Mouse (Mus musculus) liver, embryonic 16.5 days (tissue): Measurements from ENCODE around the gene Ccnl1. TPM values are rescaled to one million over a fixed set of nuclear protein-coding genes. Genes with fewer than 3 reads are reported as not detected.

Source experiments
- ATAC-seq: fragments of 200-750 bp; cut with Nextera tagmentation; 2 replicates; pipeline ENCODE4 v1.8.0; 2017; ENCODE audit warnings: low read depth, mild to moderate bottlenecking, moderate number of reproducible peaks, moderate library complexity
- H3K27ac ChIP-seq: fragments of 300-500 bp; sonication (generic); 2 replicates; pipeline ENCODE4 v1.5.1; 2014; ENCODE audit warnings: mild to moderate bottlenecking, low read length
- H3K27me3 ChIP-seq: fragments of 300-500 bp; sonication (generic); 2 replicates; pipeline ENCODE4 v1.6.1; 2014; ENCODE audit warnings: low read depth, low read length, mixed read lengths; ENCODE audit not compliant: control insufficient read depth, insufficient read depth
- H3K36me3 ChIP-seq: fragments of 300-500 bp; sonication (generic); 2 replicates; pipeline ENCODE4 v1.6.1; 2014; ENCODE audit warnings: mild to moderate bottlenecking; ENCODE audit not compliant: control insufficient read depth, insufficient read depth
- H3K4me1 ChIP-seq: fragments of 300-500 bp; sonication (generic); 2 replicates; pipeline ENCODE4 v1.6.1; 2014; ENCODE audit warnings: low read depth, low read length, mixed read lengths; ENCODE audit not compliant: control insufficient read depth
- H3K4me2 ChIP-seq: fragments of 300-500 bp; sonication (generic); 2 replicates; pipeline ENCODE4 v1.6.1; 2014; ENCODE audit warnings: low read depth, low read length, mixed read lengths
- H3K4me3 ChIP-seq: fragments of 300-500 bp; sonication (generic); 2 replicates; pipeline ENCODE4 v1.5.1; 2014; ENCODE audit warnings: low read depth, mild to moderate bottlenecking, low read length
- H3K9ac ChIP-seq: fragments of 300-500 bp; sonication (generic); 2 replicates; pipeline ENCODE4 v1.6.1; 2014; ENCODE audit warnings: low read depth, low read length
- H3K9me3 ChIP-seq: fragments of 300-500 bp; sonication (generic); replicated peaks from 2 replicates; pipeline ENCODE4 v1.6.1; 2016; ENCODE audit warnings: low read length; ENCODE audit not compliant: control insufficient read depth
- WGBS: fragments of 180-500 bp; shearing (Covaris S2); extraction: QIAGEN DNeasy Blood & Tissue Kit; methylation state at CpG from one replicate; pipeline ENCODE4 v1.1.7; 2014; ENCODE audit not compliant: insufficient replicate concordance; 5-methylcytosine and 5-hydroxymethylcytosine counted together
- polyA plus RNA-seq: library from polyadenylated mRNA; unstranded; fragments of >200 nt; fragmentation: Nextera tagmentation; extraction: Ambion mirVana; gene quantifications from 2 replicates; pipeline ENCODE4 v1.2.1, GENCODE M21; 2015

Gene Ccnl1
- polyA plus RNA-seq, 1 experiment from 2014 or later = 46.1 TPM

- no peaks in the 10 kb centered on the region for H3K27me3 ChIP-seq
- no peak overlapping the region for H3K4me2 ChIP-seq
- no peak overlapping the region for H3K27ac ChIP-seq
- H3K4me3 ChIP-seq = no peak overlapping the region
- WGBS = 72% methylated on average over 1 of the region's 1 CpGs
- H3K9ac ChIP-seq = no peak overlapping the region
- H3K9me3 ChIP-seq = no peaks in the 10 kb centered on the region
- no peaks in the 10 kb centered on the region for H3K36me3 ChIP-seq
- H3K4me1 ChIP-seq = no peaks in the 10 kb centered on the region
- no peak for ATAC-seq
Measured at GRCm38 (mm10) chr3:65921671-65922070, 36.4 kb downstream of the Ccnl1 start.

DNA sequence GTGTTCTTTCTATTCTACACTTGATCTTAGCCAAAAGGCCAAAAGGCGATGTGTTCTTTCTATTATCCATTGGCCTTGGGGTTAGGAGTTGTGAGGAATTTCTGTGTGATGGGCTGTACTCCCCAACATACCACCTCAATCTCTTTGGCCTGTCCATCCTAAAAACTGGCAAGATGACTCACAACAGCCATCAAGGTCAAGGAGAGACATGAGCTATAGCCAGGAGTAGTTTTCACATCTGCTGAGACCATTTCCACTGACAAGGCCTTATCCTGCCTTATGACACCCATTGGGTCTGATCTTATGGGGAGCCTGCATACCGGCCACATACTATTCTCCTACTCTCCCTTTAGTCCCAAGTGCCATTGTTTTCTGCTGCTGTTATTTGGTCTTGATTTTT lies 39.0 kb downstream of the Ccnl1 start:
- Histone ChIP-seq H3K9me3 (no peaks in the 10 kb centered on the region; the same call in 1 of the 2 replicates), H3K9ac (no peak overlapping the region), H3K4me2 (no peak overlapping the region), H3K4me3 (no peak overlapping the region), H3K27ac (no peak overlapping the region), H3K27me3 (no peaks in the 10 kb centered on the region), H3K36me3 (no peaks in the 10 kb centered on the region), H3K4me1 (no peaks in the 10 kb centered on the region)
- ATAC-seq = no peak
- WGBS = 75% methylated on average over 2 of the region's 2 CpGs

GRCm38 (mm10) chr3:65912928-65913327 lies 45.1 kb downstream of the Ccnl1 start:
- no peak for ATAC-seq
- H3K27me3 ChIP-seq = no peaks in the 10 kb centered on the region
- no peaks in the 10 kb centered on the region for H3K36me3 ChIP-seq
- no peaks in the 10 kb centered on the region for H3K4me1 ChIP-seq
- no peak overlapping the region for H3K27ac ChIP-seq
- no peak overlapping the region for H3K4me3 ChIP-seq
- WGBS = 60% methylated on average over 4 of the region's 4 CpGs
- no peaks in the 10 kb centered on the region; the same call in 1 of the 2 replicates for H3K9me3 ChIP-seq
- no peak overlapping the region for H3K4me2 ChIP-seq
- no peak overlapping the region for H3K9ac ChIP-seq

DNA sequence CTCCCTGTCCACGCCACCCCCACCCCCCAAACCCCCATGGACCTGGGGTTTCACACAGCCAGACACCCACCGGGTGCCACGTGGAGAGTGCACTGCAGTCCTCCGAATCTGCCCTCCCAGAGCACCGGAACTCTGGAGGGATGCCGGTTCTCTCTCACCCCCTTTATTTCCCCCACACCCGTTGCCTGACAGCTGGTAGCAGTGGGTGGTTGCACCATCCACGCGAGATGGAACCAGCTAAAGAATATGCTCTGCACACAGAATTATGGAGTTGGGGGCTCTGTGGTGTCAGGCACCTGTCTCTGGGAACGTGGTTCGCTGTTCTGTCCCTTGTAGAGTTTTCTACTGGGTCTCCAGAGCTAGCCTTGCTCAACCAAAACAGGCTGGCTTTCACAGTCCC lies 45.8 kb downstream of the Ccnl1 start:
- H3K27ac ChIP-seq = no peak overlapping the region
- H3K9me3 ChIP-seq = no peaks in the 10 kb centered on the region; the same call in 1 of the 2 replicates
- no peaks in the 10 kb centered on the region for H3K27me3 ChIP-seq
- no peak overlapping the region for H3K9ac ChIP-seq
- H3K36me3 ChIP-seq = no peaks in the 10 kb centered on the region
- WGBS = 59% methylated on average over 11 of the region's 11 CpGs
- ATAC-seq = no peak
- no peaks in the 10 kb centered on the region for H3K4me1 ChIP-seq
- no peak overlapping the region for H3K4me2 ChIP-seq
- no peak overlapping the region for H3K4me3 ChIP-seq

DNA sequence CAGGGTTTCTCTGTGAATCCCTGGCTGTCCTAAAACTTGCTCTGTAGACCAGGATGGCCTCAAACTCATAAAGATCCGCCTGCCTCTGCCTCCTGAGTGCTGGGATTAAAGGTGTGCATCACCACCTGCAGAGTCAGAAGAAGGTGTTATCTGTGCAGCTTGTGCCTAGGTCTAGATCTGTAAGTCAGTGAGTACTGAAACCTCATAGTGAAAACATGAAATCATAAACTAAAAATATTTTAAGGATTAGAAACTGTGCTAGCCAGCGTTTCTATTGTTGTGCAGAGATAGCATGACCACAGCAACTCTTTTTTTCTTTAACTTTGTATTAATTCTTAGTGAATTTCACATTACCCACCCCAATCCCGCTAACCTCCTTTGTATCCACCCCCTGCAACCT lies 46.8 kb downstream of the Ccnl1 start:
- 62% methylated on average over 3 of the region's 3 CpGs for WGBS
- H3K4me1 ChIP-seq = no peaks in the 10 kb centered on the region
- no peaks in the 10 kb centered on the region; the same call in 1 of the 2 replicates for H3K9me3 ChIP-seq
- H3K9ac ChIP-seq = no peak overlapping the region
- H3K4me2 ChIP-seq = no peak overlapping the region
- H3K4me3 ChIP-seq = no peak overlapping the region
- no peak for ATAC-seq
- no peak overlapping the region for H3K27ac ChIP-seq
- no peaks in the 10 kb centered on the region for H3K36me3 ChIP-seq
- H3K27me3 ChIP-seq = no peaks in the 10 kb centered on the region

- Histone ChIP-seq H3K36me3 (no peaks in the 10 kb centered on the region), H3K9me3 (no peaks in the 10 kb centered on the region), H3K27ac (no peak overlapping the region), H3K9ac (no peak overlapping the region), H3K4me3 (no peak overlapping the region), H3K27me3 (no peaks in the 10 kb centered on the region), H3K4me1 (no peaks in the 10 kb centered on the region), H3K4me2 (no peak overlapping the region)
- WGBS = 67% methylated on average over 2 of the region's 2 CpGs
- no peak for ATAC-seq
Measured at GRCm38 (mm10) chr3:65909454-65909853, 48.6 kb downstream of the Ccnl1 start.

GRCm38 (mm10) chr3:65907536-65907935 lies 50.5 kb downstream of the Ccnl1 start:
- 80% methylated on average over 4 of the region's 4 CpGs for WGBS
- no peaks in the 10 kb centered on the region for H3K4me1 ChIP-seq
- H3K9ac ChIP-seq = no peak overlapping the region
- no peak overlapping the region for H3K4me2 ChIP-seq
- no peak overlapping the region for H3K4me3 ChIP-seq
- H3K9me3 ChIP-seq = no peaks in the 10 kb centered on the region
- H3K36me3 ChIP-seq = no peaks in the 10 kb centered on the region
- H3K27me3 ChIP-seq = no peaks in the 10 kb centered on the region
- no peak for ATAC-seq
- H3K27ac ChIP-seq = no peak overlapping the region

GRCm38 (mm10) chr3:65905281-65906169 lies 52.5 kb downstream of the Ccnl1 start:
- no peak overlapping the region for H3K4me3 ChIP-seq
- no peaks in the 10 kb centered on the region for H3K9me3 ChIP-seq
- H3K27ac ChIP-seq = no peak overlapping the region
- no peaks in the 10 kb centered on the region for H3K27me3 ChIP-seq
- H3K36me3 ChIP-seq = no peaks in the 10 kb centered on the region
- WGBS = 20% methylated on average over 7 of the region's 7 CpGs
- ATAC-seq = no peak
- no peaks in the 10 kb centered on the region for H3K4me1 ChIP-seq
- H3K9ac ChIP-seq = no peak overlapping the region
- H3K4me2 ChIP-seq = no peak overlapping the region

- Histone ChIP-seq H3K4me2 (no peak overlapping the region), H3K9me3 (no peaks in the 10 kb centered on the region), H3K27me3 (no peaks in the 10 kb centered on the region), H3K36me3 (no peaks in the 10 kb centered on the region), H3K27ac (no peak overlapping the region), H3K4me3 (no peak overlapping the region), H3K4me1 (no peaks in the 10 kb centered on the region), H3K9ac (no peak overlapping the region)
- 35% methylated on average over 6 of the region's 6 CpGs for WGBS
- ATAC-seq = no peak
Measured at GRCm38 (mm10) chr3:65904711-65905110, 53.3 kb downstream of the Ccnl1 start.
